Mouse (Mus musculus): ENCODE measurements at regions not wholly inside any gene's neighbourhood (a gene's known extent, or its start where the extent isn't known, plus 50 kb on each side); places are given as distances from the start of the nearest gene placed in this dataset.

DNA sequence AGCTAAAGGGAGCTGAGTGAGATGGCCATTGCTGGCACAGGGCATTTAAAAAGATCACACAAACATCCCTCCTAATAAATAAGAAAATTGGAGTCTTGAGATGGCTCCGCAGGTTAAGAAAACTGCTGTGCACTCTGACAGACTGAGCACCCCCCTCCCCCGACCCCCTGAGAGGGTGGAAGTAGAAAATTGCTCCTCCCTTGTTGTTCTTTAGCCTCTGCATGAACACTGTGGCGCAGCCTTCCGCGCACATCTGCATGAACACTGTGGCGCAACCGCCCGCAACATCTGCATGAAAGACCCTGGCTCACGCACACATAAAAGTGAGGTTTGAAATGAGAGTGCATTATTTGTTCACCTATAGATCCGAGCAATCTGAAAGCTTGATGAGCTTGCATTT lies 50.2 kb upstream of the Itsn2 start:
- no peak for DNase-seq

DNA sequence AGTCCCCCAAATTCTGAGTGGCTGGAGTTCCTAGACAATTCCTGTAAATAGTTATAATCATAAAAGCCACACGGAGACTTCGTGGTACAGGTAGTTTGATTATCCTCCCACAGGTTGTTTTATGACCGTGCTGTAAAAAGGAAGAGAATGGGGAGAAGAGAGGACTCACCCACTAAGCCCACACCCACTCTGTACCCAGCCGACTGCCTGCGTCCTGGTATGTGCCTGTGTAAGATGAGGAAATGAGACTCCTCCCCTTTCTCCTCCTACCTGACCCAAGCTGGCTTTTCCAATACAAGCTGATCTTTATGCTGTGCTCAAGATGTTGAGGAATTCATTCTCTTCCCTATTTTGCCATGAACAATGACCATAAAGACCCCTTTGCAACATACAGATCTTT lies 57.3 kb upstream of the Ncoa1 start:
- DNase-seq = no peak

DNA sequence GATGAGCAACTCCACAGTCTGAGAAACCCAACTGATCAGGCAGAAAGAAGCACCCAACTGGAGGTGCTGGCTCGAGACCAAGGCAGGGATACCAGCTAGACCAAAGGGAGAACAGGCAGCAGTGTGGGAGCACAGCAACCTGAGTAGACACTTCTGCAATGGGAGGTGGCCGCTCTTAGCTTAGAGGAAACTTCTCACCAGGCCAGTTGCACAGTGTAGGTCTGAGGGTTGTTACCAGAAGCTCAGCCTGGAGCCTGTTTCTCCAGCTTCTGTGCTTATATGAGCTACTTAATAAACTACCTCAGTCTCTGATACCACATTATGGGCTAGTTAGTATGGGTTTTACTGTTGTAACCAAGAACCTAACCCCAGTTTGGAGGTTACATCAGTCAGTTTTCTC lies 56.7 kb upstream of the Ncoa1 start:
- no peak for DNase-seq

DNA sequence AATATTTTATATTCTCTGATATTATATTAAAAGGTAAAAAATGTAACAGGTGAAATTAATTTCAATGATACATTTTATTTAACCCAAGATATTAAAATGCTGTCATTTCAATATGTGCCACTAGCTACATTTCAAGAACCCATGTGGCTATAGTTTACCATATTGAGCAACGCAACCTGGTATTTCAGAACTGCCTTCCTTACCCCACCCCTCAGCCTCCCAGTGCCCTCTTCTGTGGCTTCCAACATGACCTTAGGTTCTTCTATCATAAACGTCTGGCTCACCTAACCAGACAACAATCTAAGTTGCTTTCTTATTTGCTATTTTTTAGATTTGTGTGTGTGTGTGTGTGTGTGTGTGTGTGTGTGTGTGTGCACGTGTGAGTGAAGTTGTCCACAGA lies 55.7 kb upstream of the Ncoa1 start:
- DNase-seq = no peak

DNA sequence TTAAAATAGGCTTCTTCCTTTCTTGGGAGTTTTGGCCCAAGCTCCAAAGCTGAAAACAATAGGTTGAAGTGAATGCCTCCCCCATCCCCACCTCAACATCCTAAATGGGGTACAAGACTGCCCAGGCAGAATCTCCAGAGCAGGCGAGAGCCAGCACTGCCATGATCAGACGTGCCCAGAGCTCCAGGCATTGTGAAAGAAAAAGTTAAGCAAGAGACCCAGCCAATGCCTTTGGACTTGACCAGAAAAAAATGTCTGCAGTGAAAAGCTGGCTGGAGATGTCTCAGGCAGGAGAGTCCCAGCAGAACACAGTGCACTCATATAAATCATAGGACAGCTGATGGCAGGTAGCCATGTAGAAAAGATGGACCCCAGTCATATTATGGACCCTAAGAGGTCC lies 50.0 kb upstream of the Ncoa1 start:
- peak; percentile 25 for DNase-seq
